Mouse (Mus musculus) macrophage (primary cell): ENCODE data around the gene Stk38l. TPM values are rescaled to one million over a fixed set of nuclear protein-coding genes. Genes with fewer than 3 reads are reported as not detected.
"Not testable (repeated sequence)": the region's sequence is repeated elsewhere in the genome, so short reads cannot be mapped to it uniquely, and the experiment has no call there.

Source experiments
- H3K27ac ChIP-seq: fragments of 350-480 bp; formaldehyde crosslinking; 2 replicates; pipeline ENCODE4 v1.9.0; 2021
- H3K36me3 ChIP-seq: fragments of 350-480 bp; formaldehyde crosslinking; 2 replicates; pipeline ENCODE4 v1.9.0; 2021; ENCODE audit errors: inconsistent target
- H3K4me3 ChIP-seq: fragments of 350-480 bp; formaldehyde crosslinking; 2 replicates; pipeline ENCODE4 v1.9.0; 2021; ENCODE audit errors: inconsistent target
- H3K79me2 ChIP-seq: fragments of 350-480 bp; formaldehyde crosslinking; 2 replicates; pipeline ENCODE4 v1.9.0; 2021; ENCODE audit errors: inconsistent target
- WGBS: methylation state at CpG from one replicate; pipeline ENCODE4 v1.1.7; 2026; ENCODE audit warnings: inconsistent platforms; ENCODE audit not compliant: missing documents; 5-methylcytosine and 5-hydroxymethylcytosine counted together
- polyA plus RNA-seq: library from polyadenylated mRNA; stranded (reverse); fragments of 250-400 nt; gene quantifications from 3 replicates; pipeline ENCODE4 v1.2.4, GENCODE M21; 2018; ENCODE audit warnings: inconsistent platforms

The Stk38l gene
- polyA plus RNA-seq, 1 experiment from 2014 or later, result 3.3 TPM

GRCm38 (mm10) chr6:146705631-146706030 lies 19.2 kb upstream of the Stk38l start:
- no peak overlapping the region for H3K4me3 ChIP-seq
- 100% methylated on average over 1 of the region's 1 CpGs for WGBS
- no peak overlapping the region for H3K27ac ChIP-seq
- H3K79me2 ChIP-seq, result no peaks in the 10 kb centered on the region
- H3K36me3 ChIP-seq, result no peaks in the 10 kb centered on the region

GRCm38 (mm10) chr6:146719606-146720005 lies 5.2 kb upstream of the Stk38l start:
- Histone ChIP-seq H3K36me3 (no peaks in the 10 kb centered on the region), H3K4me3 (no peak overlapping the region), H3K79me2 (no peaks in the 10 kb centered on the region), H3K27ac (no peak overlapping the region)
- WGBS, result 88% methylated on average over 1 of the region's 1 CpGs

- H3K79me2 ChIP-seq, result peaks cover 33% of the 10 kb centered on the region
- no peak overlapping the region for H3K27ac ChIP-seq
- H3K4me3 ChIP-seq, result no peak overlapping the region
- WGBS, result 94% methylated on average over 3 of the region's 3 CpGs
- no peaks in the 10 kb centered on the region for H3K36me3 ChIP-seq
Observed at GRCm38 (mm10) chr6:146723805-146724204, 990 bp upstream of the Stk38l start.

- Histone ChIP-seq H3K36me3 (no peaks in the 10 kb centered on the region), H3K79me2 (peaks cover 49% of the 10 kb centered on the region), H3K27ac (no peak overlapping the region), H3K4me3 (peak overlapping the region; percentile 44)
- WGBS, result 2% methylated on average over 30 of the region's 30 CpGs
Observed at GRCm38 (mm10) chr6:146725384-146725791, 593 bp downstream of the Stk38l start.

- H3K79me2 ChIP-seq, result peaks cover 93% of the 10 kb centered on the region
- no peak overlapping the region for H3K4me3 ChIP-seq
- WGBS, result 100% methylated on average over 1 of the region's 1 CpGs
- no peaks in the 10 kb centered on the region for H3K36me3 ChIP-seq
- H3K27ac ChIP-seq, result no peak overlapping the region
Observed at GRCm38 (mm10) chr6:146731031-146731430, 6.2 kb downstream of the Stk38l start.

GRCm38 (mm10) chr6:146731692-146732091 lies 6.9 kb downstream of the Stk38l start:
- H3K27ac ChIP-seq, result no peak overlapping the region
- H3K4me3 ChIP-seq, result no peak overlapping the region
- 90% methylated on average over 2 of the region's 2 CpGs for WGBS
- H3K79me2 ChIP-seq, result peaks cover 92% of the 10 kb centered on the region
- H3K36me3 ChIP-seq, result no peaks in the 10 kb centered on the region

GRCm38 (mm10) chr6:146732232-146732631 lies 7.4 kb downstream of the Stk38l start:
- no peak overlapping the region for H3K27ac ChIP-seq
- peaks cover 92% of the 10 kb centered on the region for H3K79me2 ChIP-seq
- 62% methylated on average over 3 of the region's 3 CpGs for WGBS
- H3K36me3 ChIP-seq, result no peaks in the 10 kb centered on the region
- no peak overlapping the region for H3K4me3 ChIP-seq

- Histone ChIP-seq H3K36me3 (no peaks in the 10 kb centered on the region), H3K27ac (no peak overlapping the region), H3K4me3 (no peak overlapping the region), H3K79me2 (peaks cover 91% of the 10 kb centered on the region)
- WGBS, result 75% methylated on average over 1 of the region's 1 CpGs
Observed at GRCm38 (mm10) chr6:146732676-146733075, 7.9 kb downstream of the Stk38l start.

- Histone ChIP-seq H3K36me3 (no peaks in the 10 kb centered on the region), H3K27ac (no peak overlapping the region), H3K79me2 (peaks cover 91% of the 10 kb centered on the region), H3K4me3 (no peak overlapping the region)
- 89% methylated on average over 1 of the region's 1 CpGs for WGBS
Observed at GRCm38 (mm10) chr6:146733554-146733953, 8.8 kb downstream of the Stk38l start.

GRCm38 (mm10) chr6:146738889-146739288 lies 14.1 kb downstream of the Stk38l start:
- Histone ChIP-seq H3K79me2 (peaks cover 73% of the 10 kb centered on the region), H3K27ac (no peak overlapping the region), H3K36me3 (no peaks in the 10 kb centered on the region), H3K4me3 (no peak overlapping the region)
- WGBS, result 100% methylated on average over 1 of the region's 1 CpGs

- Histone ChIP-seq H3K27ac (no peak overlapping the region), H3K36me3 (no peaks in the 10 kb centered on the region), H3K79me2 (peaks cover 54% of the 10 kb centered on the region), H3K4me3 (no peak overlapping the region)
Observed at GRCm38 (mm10) chr6:146740724-146741123, 15.9 kb downstream of the Stk38l start.

GRCm38 (mm10) chr6:146741986-146742635 lies 17.3 kb downstream of the Stk38l start:
- WGBS, result 90% methylated on average over 5 of the region's 5 CpGs
- peaks cover 42% of the 10 kb centered on the region for H3K79me2 ChIP-seq
- H3K36me3 ChIP-seq, result no peaks in the 10 kb centered on the region
- no peak overlapping the region for H3K27ac ChIP-seq
- no peak overlapping the region for H3K4me3 ChIP-seq

GRCm38 (mm10) chr6:146744266-146744665 lies 19.5 kb downstream of the Stk38l start:
- H3K4me3 ChIP-seq, H3K36me3 ChIP-seq, H3K27ac ChIP-seq: not testable (repeated sequence)
- peaks cover 26% of the 10 kb centered on the region for H3K79me2 ChIP-seq
- 91% methylated on average over 7 of the region's 7 CpGs for WGBS

GRCm38 (mm10) chr6:146745180-146745579 lies 20.4 kb downstream of the Stk38l start:
- WGBS, result 100% methylated on average over 1 of the region's 1 CpGs
- H3K79me2 ChIP-seq, result peaks cover 24% of the 10 kb centered on the region
- no peaks in the 10 kb centered on the region for H3K36me3 ChIP-seq
- no peak overlapping the region for H3K27ac ChIP-seq
- H3K4me3 ChIP-seq, result no peak overlapping the region

GRCm38 (mm10) chr6:146746577-146746976 lies 21.8 kb downstream of the Stk38l start:
- WGBS, result 57% methylated on average over 5 of the region's 5 CpGs

GRCm38 (mm10) chr6:146747057-146747456 lies 22.3 kb downstream of the Stk38l start:
- no peak overlapping the region for H3K27ac ChIP-seq

More at GRCm38 (mm10) chr6:146746577-146746976, 21.8 kb downstream of the Stk38l start:
- H3K4me3 ChIP-seq, result no peak overlapping the region
- no peaks in the 10 kb centered on the region for H3K36me3 ChIP-seq
- peaks cover 19% of the 10 kb centered on the region for H3K79me2 ChIP-seq
- no peak overlapping the region for H3K27ac ChIP-seq

More at GRCm38 (mm10) chr6:146747057-146747456, 22.3 kb downstream of the Stk38l start:
- H3K4me3 ChIP-seq, result no peak overlapping the region
- peaks cover 16% of the 10 kb centered on the region for H3K79me2 ChIP-seq
- no peaks in the 10 kb centered on the region for H3K36me3 ChIP-seq
